Mouse (Mus musculus) E14TG2a.4 (cell line): Measurements from ENCODE around the gene Olfm2.

Experiments
- H3K27me3 ChIP-seq: 2 replicates; pipeline ENCODE4 v1.6.1; 2014; ENCODE audit warnings: low read length, control low read depth; ENCODE audit not compliant: insufficient read depth
- H3K36me3 ChIP-seq: 2 replicates; pipeline ENCODE4 v1.6.1; 2014; ENCODE audit warnings: low read length, control low read depth; ENCODE audit not compliant: insufficient read depth
- H3K4me1 ChIP-seq: replicated peaks from 2 replicates; pipeline ENCODE4 v1.6.1; 2014; ENCODE audit warnings: low read depth, low read length, control low read depth
- H3K4me3 ChIP-seq: replicated peaks from 2 replicates; pipeline ENCODE4 v1.5.1; 2014; ENCODE audit warnings: mild to moderate bottlenecking, low read length
- H3K9me3 ChIP-seq: 2 replicates; pipeline ENCODE4 v1.6.1; 2014; ENCODE audit warnings: low read length, control low read depth
- CTCF ChIP-seq: conservative IDR thresholded peaks from 2 replicates; pipeline ENCODE4 v1.5.1; 2014; ENCODE audit warnings: low read length
- NANOG ChIP-seq: IDR thresholded peaks from 2 replicates; pipeline ENCODE4 v1.6.1; 2014; ENCODE audit warnings: borderline replicate concordance, low read length, mixed read lengths
- POU5F1 ChIP-seq: IDR thresholded peaks from 2 replicates; pipeline ENCODE4 v1.6.1; 2014; ENCODE audit warnings: low read length, borderline replicate concordance

Olfm2 gene

GRCm38 (mm10) chr9:20737227-20737626 is 8.9 kb downstream of the Olfm2 start:
- no peak overlapping the region for H3K4me3 ChIP-seq
- H3K36me3 ChIP-seq, result no peaks in the 10 kb centered on the region
- no peaks in the 10 kb centered on the region for H3K9me3 ChIP-seq
- no peak for TF ChIP-seq NANOG
- no peak for TF ChIP-seq POU5F1
- no peak for TF ChIP-seq CTCF
- peaks cover 51% of the 10 kb centered on the region for H3K4me1 ChIP-seq
- H3K27me3 ChIP-seq, result peaks cover 18% of the 10 kb centered on the region

- Histone ChIP-seq H3K9me3 (no peaks in the 10 kb centered on the region), H3K4me3 (no peak overlapping the region), H3K27me3 (peaks cover 30% of the 10 kb centered on the region), H3K36me3 (no peaks in the 10 kb centered on the region), H3K4me1 (peaks cover 35% of the 10 kb centered on the region)
- TF ChIP-seq NANOG, result no peak
- no peak for TF ChIP-seq POU5F1
- TF ChIP-seq CTCF, result no peak
Measured at GRCm38 (mm10) chr9:20734692-20735091, 11.5 kb downstream of the Olfm2 start.

GRCm38 (mm10) chr9:20731797-20732196 is 14.4 kb downstream of the Olfm2 start:
- Histone ChIP-seq H3K27me3 (peaks cover 57% of the 10 kb centered on the region), H3K36me3 (no peaks in the 10 kb centered on the region), H3K9me3 (no peaks in the 10 kb centered on the region), H3K4me3 (no peak overlapping the region), H3K4me1 (peaks cover 24% of the 10 kb centered on the region)
- no peak for TF ChIP-seq CTCF
- TF ChIP-seq POU5F1, result no peak
- TF ChIP-seq NANOG, result no peak

GRCm38 (mm10) chr9:20729451-20729850 is 16.7 kb downstream of the Olfm2 start:
- H3K27me3 ChIP-seq, result peaks cover 81% of the 10 kb centered on the region
- H3K9me3 ChIP-seq, result no peaks in the 10 kb centered on the region
- TF ChIP-seq POU5F1 (no peak), CTCF (no peak), NANOG (no peak)
- peaks cover 28% of the 10 kb centered on the region for H3K4me1 ChIP-seq
- no peaks in the 10 kb centered on the region for H3K36me3 ChIP-seq
- H3K4me3 ChIP-seq, result no peak overlapping the region

GRCm38 (mm10) chr9:20727601-20728113 is 18.5 kb downstream of the Olfm2 start:
- no peak for TF ChIP-seq NANOG
- TF ChIP-seq CTCF, result no peak
- no peak for TF ChIP-seq POU5F1

GRCm38 (mm10) chr9:20726859-20727600 is 19.1 kb downstream of the Olfm2 start:
- Histone ChIP-seq H3K4me3 (peak overlapping the region; percentile 81), H3K9me3 (no peaks in the 10 kb centered on the region), H3K4me1 (peaks cover 26% of the 10 kb centered on the region), H3K36me3 (no peaks in the 10 kb centered on the region), H3K27me3 (peaks cover 85% of the 10 kb centered on the region)
- TF ChIP-seq NANOG (no peak), POU5F1 (no peak), CTCF (no peak)

More at GRCm38 (mm10) chr9:20727601-20728113, 18.5 kb downstream of the Olfm2 start:
- peaks cover 88% of the 10 kb centered on the region for H3K27me3 ChIP-seq
- H3K36me3 ChIP-seq, result no peaks in the 10 kb centered on the region
- H3K4me3 ChIP-seq, result peak overlapping the region; percentile 81
- peaks cover 26% of the 10 kb centered on the region for H3K4me1 ChIP-seq
- H3K9me3 ChIP-seq, result no peaks in the 10 kb centered on the region

- Histone ChIP-seq H3K4me1 (peaks cover 26% of the 10 kb centered on the region), H3K4me3 (peak overlapping the region; percentile 81), H3K9me3 (no peaks in the 10 kb centered on the region), H3K36me3 (no peaks in the 10 kb centered on the region), H3K27me3 (peaks cover 88% of the 10 kb centered on the region)
- no peak for TF ChIP-seq POU5F1
- TF ChIP-seq CTCF, result no peak
- TF ChIP-seq NANOG, result no peak
Measured at GRCm38 (mm10) chr9:20726134-20726858, 19.9 kb downstream of the Olfm2 start.

- TF ChIP-seq POU5F1, result no peak
- no peak for TF ChIP-seq NANOG
- TF ChIP-seq CTCF, result no peak
- Histone ChIP-seq H3K4me1 (peaks cover 14% of the 10 kb centered on the region), H3K4me3 (no peak overlapping the region), H3K36me3 (no peaks in the 10 kb centered on the region), H3K9me3 (peaks cover 7% of the 10 kb centered on the region; the same call in 1 of the 2 replicates), H3K27me3 (peaks cover 55% of the 10 kb centered on the region)
Measured at GRCm38 (mm10) chr9:20721582-20721981, 24.6 kb downstream of the Olfm2 start.
